Mouse (Mus musculus): Measurements from ENCODE around the gene Chrm1. TPM values are rescaled to one million over a fixed set of nuclear protein-coding genes. Genes with fewer than 3 reads are reported as not detected.

The Chrm1 gene
- total and polyA plus RNA-seq, 3 experiments: under 0.01 to 0.01 TPM; not detected in 1

- DNase-seq (ENCODE audit: low read depth, low spot score): no peak
- TF ChIP-seq MXI1 (IDR thresholded peaks at IDR 0.05; ENCODE audit: low read depth, low read length) (no peak), MYC (IDR thresholded peaks at IDR 0.05; ENCODE audit: low read depth, low read length) (no peak), RAD21 (IDR thresholded peaks at IDR 0.05; ENCODE audit: low read depth, low read length) (no peak)
- Histone ChIP-seq H3K36me3 (ENCODE audit: control insufficient read depth in 1 of 2, insufficient read depth in 2 of 2, low read length in 2 of 2) (no peaks in the 10 kb centered on the region), H3K27me3 (ENCODE audit: control insufficient read depth in 1 of 2, insufficient read depth in 2 of 2, low read length in 2 of 2) (peaks cover 2% of the 10 kb centered on the region in 2 experiments; a peak in 2 of 4 replicates), H3K9me3 (replicated peaks; ENCODE audit: insufficient read depth, low read length) (no peaks in the 10 kb centered on the region), H3K4me3 (ENCODE audit: control insufficient read depth in 1 of 2, insufficient read depth in 1 of 2, low read depth in 2 of 2, low read length in 2 of 2) (no peak overlapping the region), H3K4me1 (ENCODE audit: control insufficient read depth in 1 of 2, insufficient read depth in 2 of 2, low read length in 2 of 2) (peaks cover 0 to 1% of the 10 kb centered on the region in 2 experiments; a peak in 2 of 4 replicates), H3K9ac (ENCODE audit: control insufficient read depth, low read depth, low read length, poor library complexity, severe bottlenecking) (no peak overlapping the region), H3K79me2 (ENCODE audit: control insufficient read depth, insufficient read depth, low read length, poor library complexity) (no peaks in the 10 kb centered on the region), H3K27ac (ENCODE audit: control insufficient read depth, low read depth, low read length) (no peak overlapping the region)
Measured at GRCm38 (mm10) chr19:8630249-8630648, 33.3 kb upstream of the Chrm1 start.

- Histone ChIP-seq H3K9me3 (replicated peaks; ENCODE audit: insufficient read depth, low read length) (no peaks in the 10 kb centered on the region), H3K27me3 (ENCODE audit: control insufficient read depth in 1 of 2, insufficient read depth in 2 of 2, low read length in 2 of 2) (peaks cover 0 to 2% of the 10 kb centered on the region in 2 experiments; a peak in 1 of 4 replicates), H3K4me1 (ENCODE audit: control insufficient read depth in 1 of 2, insufficient read depth in 2 of 2, low read length in 2 of 2) (peaks cover 0 to 1% of the 10 kb centered on the region in 2 experiments; a peak in 2 of 4 replicates), H3K27ac (ENCODE audit: control insufficient read depth, low read depth, low read length) (no peak overlapping the region), H3K36me3 (ENCODE audit: control insufficient read depth in 1 of 2, insufficient read depth in 2 of 2, low read length in 2 of 2) (no peaks in the 10 kb centered on the region), H3K9ac (ENCODE audit: control insufficient read depth, low read depth, low read length, poor library complexity, severe bottlenecking) (no peak overlapping the region), H3K79me2 (ENCODE audit: control insufficient read depth, insufficient read depth, low read length, poor library complexity) (no peaks in the 10 kb centered on the region), H3K4me3 (ENCODE audit: control insufficient read depth in 1 of 2, insufficient read depth in 1 of 2, low read depth in 2 of 2, low read length in 2 of 2) (no peak overlapping the region)
- DNase-seq (ENCODE audit: low read depth, low spot score): peak; percentile 13
- peak in 1 of 2 experiments; percentile 24; a peak in 1 of 4 replicates for TF ChIP-seq EP300 (IDR thresholded peaks at IDR 0.05; ENCODE audit: low read depth in 1 of 2, low read length in 2 of 2)
- TF ChIP-seq MAZ (IDR thresholded peaks at IDR 0.05; ENCODE audit: low read depth, low read length): no peak
Measured at GRCm38 (mm10) chr19:8630826-8631225, 32.8 kb upstream of the Chrm1 start.

- H3K36me3 ChIP-seq (ENCODE audit: control insufficient read depth in 1 of 2, insufficient read depth in 2 of 2, low read length in 2 of 2): no peaks in the 10 kb centered on the region
Measured at GRCm38 (mm10) chr19:8632029-8632428, 31.6 kb upstream of the Chrm1 start.

DNA sequence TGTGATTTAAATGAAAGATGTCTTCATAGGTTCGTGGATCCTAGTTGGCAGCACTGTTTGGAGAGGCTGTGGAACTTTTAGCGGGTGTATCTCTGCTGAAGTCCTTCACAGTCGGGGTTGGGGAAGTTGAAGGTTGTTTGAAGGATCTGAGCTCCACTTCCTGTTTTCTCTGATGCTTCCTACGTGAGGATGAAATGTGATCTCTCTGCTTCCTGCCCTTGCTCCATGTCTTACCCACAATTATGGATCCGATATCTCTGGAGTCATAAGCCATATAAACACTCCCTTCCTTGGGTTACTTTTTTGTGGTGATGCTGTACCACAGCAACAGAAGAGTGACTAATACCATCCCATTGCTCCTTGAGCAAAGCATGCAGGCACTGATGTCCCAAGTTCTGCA is 21.5 kb upstream of the Chrm1 start:
- Histone ChIP-seq H3K9me3 (replicated peaks; ENCODE audit: insufficient read depth, low read length) (no peaks in the 10 kb centered on the region), H3K4me3 (ENCODE audit: control insufficient read depth in 1 of 2, insufficient read depth in 1 of 2, low read depth in 2 of 2, low read length in 2 of 2) (no peak overlapping the region), H3K36me3 (ENCODE audit: control insufficient read depth in 1 of 2, insufficient read depth in 2 of 2, low read length in 2 of 2) (no peaks in the 10 kb centered on the region), H3K4me1 (ENCODE audit: control insufficient read depth in 1 of 2, insufficient read depth in 2 of 2, low read length in 2 of 2) (no peaks in the 10 kb centered on the region), H3K79me2 (ENCODE audit: control insufficient read depth, insufficient read depth, low read length, poor library complexity) (no peaks in the 10 kb centered on the region), H3K9ac (ENCODE audit: control insufficient read depth, low read depth, low read length, poor library complexity, severe bottlenecking) (no peak overlapping the region), H3K27ac (ENCODE audit: control insufficient read depth, low read depth, low read length) (no peak overlapping the region), H3K27me3 (ENCODE audit: control insufficient read depth in 1 of 2, insufficient read depth in 2 of 2, low read length in 2 of 2) (peaks cover 3% of the 10 kb centered on the region in 2 experiments; a peak in 2 of 4 replicates)
- no peak for TF ChIP-seq POLR2A (IDR thresholded peaks at IDR 0.05; ENCODE audit: control insufficient read depth in 1 of 2, insufficient read depth in 1 of 2, low read depth in 1 of 2, low read length in 2 of 2, poor library complexity in 1 of 2)
- TF ChIP-seq ELF1 (IDR thresholded peaks at IDR 0.05; ENCODE audit: low read depth, low read length): 0 out of 2 replicates have a peak, but pooled peaks have one; percentile 31
- TF ChIP-seq MAZ (IDR thresholded peaks at IDR 0.05; ENCODE audit: low read depth, low read length): no peak
- no peak for TF ChIP-seq POLR2AphosphoS2 (IDR thresholded peaks at IDR 0.05; ENCODE audit: low read length)
- TF ChIP-seq NELFE (IDR thresholded peaks at IDR 0.05; ENCODE audit: low read depth, low read length): no peak
- no peak for TF ChIP-seq RAD21 (IDR thresholded peaks at IDR 0.05; ENCODE audit: low read depth, low read length)
- peak; percentile 48 for DNase-seq (ENCODE audit: low read depth, low spot score)

More at GRCm38 (mm10) chr19:8632029-8632428, 31.6 kb upstream of the Chrm1 start:
- H3K9me3 ChIP-seq (replicated peaks; ENCODE audit: insufficient read depth, low read length): no peaks in the 10 kb centered on the region
- DNase-seq (ENCODE audit: low read depth, low spot score): peak; percentile 32
- no peaks in the 10 kb centered on the region; a peak in 2 of 4 replicates for H3K4me1 ChIP-seq (ENCODE audit: control insufficient read depth in 1 of 2, insufficient read depth in 2 of 2, low read length in 2 of 2)
- H3K27me3 ChIP-seq (ENCODE audit: control insufficient read depth in 1 of 2, insufficient read depth in 2 of 2, low read length in 2 of 2): 0 out of 4 replicates have a peak, but pooled peaks cover 0 to 2% of the 10 kb centered on the region in 2 experiments
- TF ChIP-seq TCF12 (IDR thresholded peaks at IDR 0.05; ENCODE audit: low read depth, low read length) (peak; percentile 19; the same call in 1 of the 2 replicates), EP300 (IDR thresholded peaks at IDR 0.05; ENCODE audit: low read depth in 1 of 2, low read length in 2 of 2) (peak; percentile 19 to 26; a peak in 2 of 4 replicates), ETS1 (IDR thresholded peaks at IDR 0.05; ENCODE audit: low read depth, low read length) (peak; percentile 34; the same call in 1 of the 2 replicates), JUND (IDR thresholded peaks at IDR 0.05; ENCODE audit: low read depth, low read length) (no peak), MXI1 (IDR thresholded peaks at IDR 0.05; ENCODE audit: low read depth, low read length) (no peak), GATA1 (IDR thresholded peaks at IDR 0.05; ENCODE audit: low read depth, low read length) (no peak)
- no peak overlapping the region for H3K27ac ChIP-seq (ENCODE audit: control insufficient read depth, low read depth, low read length)
- no peaks in the 10 kb centered on the region for H3K79me2 ChIP-seq (ENCODE audit: control insufficient read depth, insufficient read depth, low read length, poor library complexity)
- H3K4me3 ChIP-seq (ENCODE audit: control insufficient read depth in 1 of 2, insufficient read depth in 1 of 2, low read depth in 2 of 2, low read length in 2 of 2): no peak overlapping the region
- H3K9ac ChIP-seq (ENCODE audit: control insufficient read depth, low read depth, low read length, poor library complexity, severe bottlenecking): no peak overlapping the region

Measured in MEL (cell line).